Mouse (Mus musculus): ENCODE data around the gene Oaz3. TPM values are rescaled to one million over a fixed set of nuclear protein-coding genes. Genes with fewer than 3 reads are reported as not detected.

Gene Oaz3
- total and polyA plus RNA-seq, 2 experiments from 2014 or later: 0.85 TPM; not detected in 1

DNA sequence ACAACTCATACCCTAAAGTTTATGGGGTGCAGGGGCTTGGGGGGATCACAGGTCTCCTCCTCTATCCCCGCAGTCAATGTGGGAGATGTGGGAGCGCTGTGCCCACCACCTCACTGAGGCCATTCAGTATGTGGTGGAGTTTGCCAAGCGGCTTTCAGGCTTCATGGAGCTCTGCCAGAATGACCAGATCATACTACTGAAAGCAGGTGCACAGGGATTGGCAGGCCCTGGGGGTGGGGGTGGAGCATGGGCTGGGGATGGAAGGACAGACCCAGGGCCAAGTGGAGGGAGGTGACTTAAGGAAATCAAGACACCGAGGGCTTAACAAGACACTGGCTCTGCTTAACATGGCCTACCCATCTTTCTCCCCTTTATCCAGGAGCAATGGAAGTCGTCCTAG, 52.7 kb downstream of the Oaz3 start:
- Histone ChIP-seq H3K9ac (no peak overlapping the region), H3K36me3 (ENCODE audit: insufficient read depth) (no peaks in the 10 kb centered on the region), H3K27ac (ENCODE audit: low read depth, low read length) (no peak overlapping the region), H3K4me3 (ENCODE audit: low read depth, low read length) (no peak overlapping the region), H3K4me2 (ENCODE audit: low read depth) (no peak overlapping the region), H3K4me1 (ENCODE audit: insufficient read depth) (no peaks in the 10 kb centered on the region), H3K9me3 (ENCODE audit: low read length) (no peaks in the 10 kb centered on the region), H3K27me3 (ENCODE audit: insufficient read depth, low read length) (no peaks in the 10 kb centered on the region)
- WGBS: 73% methylated on average over 5 of the region's 5 CpGs
- no peak for DNase-seq
- ATAC-seq: no peak
- TF ChIP-seq CTCF (IDR thresholded peaks at IDR 0.05; ENCODE audit: low read depth): no peak

- no peak overlapping the region for H3K27ac ChIP-seq (ENCODE audit: low read depth, low read length)
- H3K27me3 ChIP-seq (ENCODE audit: insufficient read depth, low read length): no peaks in the 10 kb centered on the region
- no peak overlapping the region for H3K4me3 ChIP-seq (ENCODE audit: low read depth, low read length)
- DNase-seq (no peak), ATAC-seq (no peak)
- WGBS: 97% methylated on average over 16 of the region's 16 CpGs
- no peaks in the 10 kb centered on the region for H3K9me3 ChIP-seq (ENCODE audit: low read length)
- H3K4me1 ChIP-seq (ENCODE audit: insufficient read depth): no peaks in the 10 kb centered on the region
- TF ChIP-seq CTCF (IDR thresholded peaks at IDR 0.05; ENCODE audit: low read depth): no peak
- no peaks in the 10 kb centered on the region for H3K36me3 ChIP-seq (ENCODE audit: insufficient read depth)
- no peak overlapping the region for H3K9ac ChIP-seq
- no peak overlapping the region for H3K4me2 ChIP-seq (ENCODE audit: low read depth)
Measured at GRCm38 (mm10) chr3:94389420-94389819, 54.3 kb downstream of the Oaz3 start.

DNA sequence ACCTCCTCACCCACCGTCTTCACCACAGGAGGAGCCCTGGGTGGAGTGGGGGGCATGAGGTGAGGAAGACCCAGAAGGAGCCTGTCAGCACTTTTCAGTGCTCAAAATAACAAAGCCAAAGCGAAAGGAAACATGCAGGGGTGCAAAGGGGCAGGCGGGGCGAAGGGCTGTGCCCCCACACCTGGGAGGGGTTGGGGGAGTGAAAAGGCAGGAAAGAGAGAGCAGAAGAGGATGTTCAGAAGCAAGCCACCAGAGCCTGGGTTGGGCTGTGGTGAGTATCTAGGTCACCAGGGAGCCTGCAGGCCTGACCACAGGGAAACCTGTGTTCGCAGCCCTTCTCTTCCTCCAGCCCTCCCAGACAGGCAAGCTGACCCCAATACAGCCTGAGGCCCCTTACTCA, 55.7 kb downstream of the Oaz3 start:
- Histone ChIP-seq H3K4me1 (ENCODE audit: insufficient read depth) (no peaks in the 10 kb centered on the region), H3K36me3 (ENCODE audit: insufficient read depth) (no peaks in the 10 kb centered on the region), H3K27me3 (ENCODE audit: insufficient read depth, low read length) (no peaks in the 10 kb centered on the region), H3K4me3 (ENCODE audit: low read depth, low read length) (no peak overlapping the region), H3K27ac (ENCODE audit: low read depth, low read length) (no peak overlapping the region), H3K9ac (no peak overlapping the region), H3K4me2 (ENCODE audit: low read depth) (no peak overlapping the region), H3K9me3 (ENCODE audit: low read length) (no peaks in the 10 kb centered on the region)
- ATAC-seq: no peak
- 82% methylated on average over 5 of the region's 5 CpGs for WGBS
- TF ChIP-seq CTCF (IDR thresholded peaks at IDR 0.05; ENCODE audit: low read depth): no peak
- no peak for DNase-seq

DNA sequence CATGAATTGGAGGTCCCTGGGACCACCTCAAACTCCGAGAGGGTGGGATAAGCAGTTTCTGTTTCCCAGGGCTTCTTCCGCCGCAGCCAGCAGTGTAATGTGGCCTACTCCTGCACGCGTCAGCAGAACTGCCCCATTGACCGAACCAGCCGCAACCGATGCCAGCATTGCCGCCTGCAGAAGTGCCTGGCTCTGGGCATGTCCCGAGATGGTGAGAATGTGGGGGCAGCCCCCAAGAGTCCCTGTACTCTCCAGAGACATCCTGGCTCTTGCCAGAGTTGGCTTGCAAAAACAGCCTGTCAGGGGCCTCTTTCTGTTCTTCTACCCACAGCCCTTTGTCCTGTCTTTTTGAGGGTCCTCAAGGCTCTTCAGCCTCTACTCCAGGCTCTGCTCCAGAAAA, 56.3 kb downstream of the Oaz3 start:
- Histone ChIP-seq H3K4me2 (ENCODE audit: low read depth) (no peak overlapping the region), H3K36me3 (ENCODE audit: insufficient read depth) (no peaks in the 10 kb centered on the region), H3K9me3 (ENCODE audit: low read length) (no peaks in the 10 kb centered on the region), H3K4me1 (ENCODE audit: insufficient read depth) (no peaks in the 10 kb centered on the region), H3K27me3 (ENCODE audit: insufficient read depth, low read length) (no peaks in the 10 kb centered on the region), H3K9ac (no peak overlapping the region), H3K4me3 (ENCODE audit: low read depth, low read length) (no peak overlapping the region), H3K27ac (ENCODE audit: low read depth, low read length) (no peak overlapping the region)
- TF ChIP-seq CTCF (IDR thresholded peaks at IDR 0.05; ENCODE audit: low read depth): no peak
- DNase-seq: no peak
- ATAC-seq: no peak
- WGBS: 94% methylated on average over 10 of the region's 10 CpGs

GRCm38 (mm10) chr3:94386671-94387070, 57.0 kb downstream of the Oaz3 start:
- H3K27me3 ChIP-seq (ENCODE audit: insufficient read depth, low read length): no peaks in the 10 kb centered on the region
- TF ChIP-seq CTCF (IDR thresholded peaks at IDR 0.05; ENCODE audit: low read depth): no peak
- no peak overlapping the region for H3K27ac ChIP-seq (ENCODE audit: low read depth, low read length)
- no peaks in the 10 kb centered on the region for H3K9me3 ChIP-seq (ENCODE audit: low read length)
- H3K4me2 ChIP-seq (ENCODE audit: low read depth): no peak overlapping the region
- ATAC-seq (no peak), DNase-seq (no peak)
- no peak overlapping the region for H3K9ac ChIP-seq
- no peaks in the 10 kb centered on the region for H3K4me1 ChIP-seq (ENCODE audit: insufficient read depth)
- 70% methylated on average over 4 of the region's 4 CpGs for WGBS
- no peaks in the 10 kb centered on the region for H3K36me3 ChIP-seq (ENCODE audit: insufficient read depth)
- H3K4me3 ChIP-seq (ENCODE audit: low read depth, low read length): no peak overlapping the region

DNA sequence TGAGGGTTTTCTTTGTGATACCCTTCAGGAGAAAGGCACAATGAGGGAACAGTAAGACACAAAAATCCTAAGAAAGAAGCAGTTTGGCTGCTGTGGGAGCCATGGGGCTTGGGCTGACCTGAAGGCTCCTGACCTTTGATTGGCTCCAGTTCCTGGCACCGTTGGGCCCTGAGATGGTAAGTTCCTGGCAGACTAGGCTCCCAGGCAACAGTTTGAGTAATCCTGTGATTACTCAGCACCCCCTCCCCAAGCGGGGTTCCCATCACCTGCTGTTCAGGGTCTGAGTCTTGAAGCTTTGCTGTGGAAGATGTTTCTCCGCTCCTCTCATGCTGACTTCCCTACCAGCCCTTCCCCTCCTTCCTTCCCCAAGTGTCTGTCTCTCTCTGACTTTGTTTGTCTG, 60.2 kb downstream of the Oaz3 start:
- Histone ChIP-seq H3K27ac (ENCODE audit: low read depth, low read length) (no peak overlapping the region), H3K9me3 (ENCODE audit: low read length) (no peaks in the 10 kb centered on the region), H3K9ac (no peak overlapping the region), H3K4me2 (ENCODE audit: low read depth) (no peak overlapping the region), H3K4me3 (ENCODE audit: low read depth, low read length) (no peak overlapping the region), H3K4me1 (ENCODE audit: insufficient read depth) (no peaks in the 10 kb centered on the region), H3K27me3 (ENCODE audit: insufficient read depth, low read length) (no peaks in the 10 kb centered on the region), H3K36me3 (ENCODE audit: insufficient read depth) (no peaks in the 10 kb centered on the region)
- DNase-seq: no peak
- no peak for ATAC-seq
- WGBS: 78% methylated on average over 3 of the region's 3 CpGs
- TF ChIP-seq CTCF (IDR thresholded peaks at IDR 0.05; ENCODE audit: low read depth): no peak

Other genes with a start within 250 kb of the Oaz3 start
- gene Gm5286, start 247.2 kb downstream of the Oaz3 start, total RNA-seq (2014; rRNA removed): 0.14 TPM in 1 of 2 replicates, not detected in the other
- not detected in 2 replicates for gene Gm5286, start 247.2 kb downstream of the Oaz3 start, polyA plus RNA-seq (2015; fragmentation: Nextera tagmentation; extraction: Ambion mirVana)
- gene Gm4778, start 179.9 kb downstream of the Oaz3 start, total RNA-seq (2014; rRNA removed): not detected in 2 replicates
- not detected in 2 replicates for gene Gm4778, start 179.9 kb downstream of the Oaz3 start, polyA plus RNA-seq (2015; fragmentation: Nextera tagmentation; extraction: Ambion mirVana)
- gene Them4, start 133.8 kb downstream of the Oaz3 start, total RNA-seq (2014; rRNA removed): 34.3 and 37.7 TPM in 2 replicates
- gene Them4, start 133.8 kb downstream of the Oaz3 start, polyA plus RNA-seq (2015; fragmentation: Nextera tagmentation; extraction: Ambion mirVana): 52.6 and 59.3 TPM in 2 replicates
- gene Them5, start 101.8 kb downstream of the Oaz3 start, total RNA-seq (2014; rRNA removed): not detected in 2 replicates
- 0.11 TPM in 1 of 2 replicates, not detected in the other for gene Them5, start 101.8 kb downstream of the Oaz3 start, polyA plus RNA-seq (2015; fragmentation: Nextera tagmentation; extraction: Ambion mirVana)
- 0.62 and 3.0 TPM in 2 replicates for gene C2cd4d, start 81.5 kb downstream of the Oaz3 start, total RNA-seq (2014; rRNA removed)
- 1.7 TPM in 2 replicates for gene C2cd4d, start 81.5 kb downstream of the Oaz3 start, polyA plus RNA-seq (2015; fragmentation: Nextera tagmentation; extraction: Ambion mirVana)
- gene Rorc, start 71.1 kb downstream of the Oaz3 start, total RNA-seq (2014; rRNA removed): 0.29 and 0.46 TPM in 2 replicates
- 0.25 and 0.27 TPM in 2 replicates for gene Rorc, start 71.1 kb downstream of the Oaz3 start, polyA plus RNA-seq (2015; fragmentation: Nextera tagmentation; extraction: Ambion mirVana)
- gene Lingo4, start 45.4 kb downstream of the Oaz3 start, total RNA-seq (2014; rRNA removed): 1.0 TPM in 2 replicates
- gene Lingo4, start 45.4 kb downstream of the Oaz3 start, polyA plus RNA-seq (2015; fragmentation: Nextera tagmentation; extraction: Ambion mirVana): 0.43 and 1.2 TPM in 2 replicates
- gene Tdrkh, start 30.6 kb downstream of the Oaz3 start, total RNA-seq (2014; rRNA removed): 9.8 and 13.6 TPM in 2 replicates
- gene Tdrkh, start 30.6 kb downstream of the Oaz3 start, polyA plus RNA-seq (2015; fragmentation: Nextera tagmentation; extraction: Ambion mirVana): 43.8 and 49.2 TPM in 2 replicates
- 66.4 and 71.6 TPM in 2 replicates for gene Mrpl9, start 597 bp downstream of the Oaz3 start, total RNA-seq (2014; rRNA removed)
- 51.9 and 56.7 TPM in 2 replicates for gene Mrpl9, start 597 bp downstream of the Oaz3 start, polyA plus RNA-seq (2015; fragmentation: Nextera tagmentation; extraction: Ambion mirVana)
- 223 and 278 TPM in 2 replicates for gene Celf3, start 34.4 kb upstream of the Oaz3 start, total RNA-seq (2014; rRNA removed)
- gene Celf3, start 34.4 kb upstream of the Oaz3 start, polyA plus RNA-seq (2015; fragmentation: Nextera tagmentation; extraction: Ambion mirVana): 247 and 295 TPM in 2 replicates
- gene Riiad1, start 36.4 kb upstream of the Oaz3 start, total RNA-seq (2014; rRNA removed): 7.3 and 14.2 TPM in 2 replicates
- 24.7 and 27.1 TPM in 2 replicates for gene Riiad1, start 36.4 kb upstream of the Oaz3 start, polyA plus RNA-seq (2015; fragmentation: Nextera tagmentation; extraction: Ambion mirVana)
- gene Snx27, start 138.8 kb upstream of the Oaz3 start, total RNA-seq (2014; rRNA removed): 71.8 and 75.2 TPM in 2 replicates
- gene Snx27, start 138.8 kb upstream of the Oaz3 start, polyA plus RNA-seq (2015; fragmentation: Nextera tagmentation; extraction: Ambion mirVana): 49.0 and 80.0 TPM in 2 replicates
- not detected in 2 replicates for gene Gm10972, start 199.2 kb upstream of the Oaz3 start, total RNA-seq (2014; rRNA removed)
- gene Gm10972, start 199.2 kb upstream of the Oaz3 start, polyA plus RNA-seq (2015; fragmentation: Nextera tagmentation; extraction: Ambion mirVana): not detected in 2 replicates
- gene Tuft1, start 215.0 kb upstream of the Oaz3 start, total RNA-seq (2014; rRNA removed): 6.5 and 7.6 TPM in 2 replicates
- gene Tuft1, start 215.0 kb upstream of the Oaz3 start, polyA plus RNA-seq (2015; fragmentation: Nextera tagmentation; extraction: Ambion mirVana): 4.0 and 5.7 TPM in 2 replicates
- gene Selenbp2, start 249.6 kb upstream of the Oaz3 start, total RNA-seq (2014; rRNA removed): 0.62 and 1.2 TPM in 2 replicates
- gene Selenbp2, start 249.6 kb upstream of the Oaz3 start, polyA plus RNA-seq (2015; fragmentation: Nextera tagmentation; extraction: Ambion mirVana): 0.52 TPM in 1 of 2 replicates, not detected in the other